Mouse (Mus musculus) left cerebral cortex, postnatal 25 days (tissue): ENCODE measurements around the gene Map4k3. TPM values are rescaled to one million over a fixed set of nuclear protein-coding genes. Genes with fewer than 3 reads are reported as not detected.
A peak's percentile ranks its signal among the peaks of the same experiment; 100 is the strongest.
"Not testable (repeated sequence)": the region's sequence is repeated elsewhere in the genome, so short reads cannot be mapped to it uniquely, and the experiment has no call there.

ENCODE experiments used
- DNase-seq, 2 experiments: peaks; one replicate each; pipeline ENCODE4 v3.0.0; 2022; ENCODE audit warnings: low spot score in 2 of 2, mixed read lengths in 1 of 2
- intact Hi-C: fragments of 180-260 bp; cut with DNase I; formaldehyde crosslinking; loops from one replicate; pipeline ENCODE4 v1.15.1; 2025
- total RNA-seq, 2 experiments: library from RNA; stranded (reverse); gene quantifications; 2 replicates each; pipeline ENCODE4 v1.2.3; 2021

Map4k3 gene
- total RNA-seq, 2 experiments from 2014 or later: 62.3 to 72.3 TPM

DNA sequence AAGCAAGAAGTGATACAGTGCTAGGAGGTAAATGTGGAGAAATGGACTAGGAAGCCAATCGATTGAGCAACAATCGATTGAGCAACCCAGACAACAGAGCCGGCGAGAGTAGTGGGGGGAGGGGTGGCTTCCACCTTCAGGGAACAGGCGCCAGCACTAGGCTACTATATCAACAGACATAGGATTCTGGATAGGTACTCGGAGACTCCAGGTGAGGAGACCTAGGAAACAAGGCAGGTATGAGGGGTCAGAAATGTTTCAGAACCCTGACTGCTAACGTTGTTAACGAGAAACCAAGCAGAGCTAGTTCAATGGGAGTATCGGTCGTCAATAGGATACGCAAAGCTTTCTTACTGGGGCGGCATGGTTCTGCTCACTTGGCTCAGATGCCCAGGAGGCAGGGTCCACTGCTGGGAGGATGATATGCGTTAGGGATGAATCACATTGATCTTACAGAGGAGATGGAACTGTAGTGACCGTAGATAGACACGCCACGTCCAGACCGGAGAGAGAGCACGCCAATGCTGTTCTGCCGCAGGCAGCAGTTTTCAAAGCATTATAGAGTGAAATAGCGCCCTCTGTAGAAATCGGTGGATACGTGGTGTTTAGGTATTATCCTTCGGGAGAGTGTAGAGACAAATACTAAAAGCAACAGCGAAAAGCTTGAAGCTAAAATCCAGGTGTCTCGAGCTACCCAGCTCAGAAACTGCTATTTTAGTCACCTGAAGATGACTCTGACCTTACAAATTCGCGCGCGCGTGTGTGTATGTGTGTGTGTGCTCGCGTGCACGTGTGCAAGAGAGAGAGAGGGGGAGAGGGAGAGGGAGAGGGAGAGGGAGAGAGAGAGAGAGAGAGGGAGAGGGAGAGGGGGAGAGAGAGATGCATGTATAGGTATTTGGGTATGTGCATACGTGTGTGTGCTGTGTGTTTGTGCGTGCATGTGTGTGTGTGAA is 174.7 kb downstream of the Map4k3 start:
- intact Hi-C loops: loop anchor here (1.0 kb wide), 1 partner anchor 70 kb away; no protein-coding TSS in a partner anchor
- DNase-seq: peak; percentile 79 to 89

DNA sequence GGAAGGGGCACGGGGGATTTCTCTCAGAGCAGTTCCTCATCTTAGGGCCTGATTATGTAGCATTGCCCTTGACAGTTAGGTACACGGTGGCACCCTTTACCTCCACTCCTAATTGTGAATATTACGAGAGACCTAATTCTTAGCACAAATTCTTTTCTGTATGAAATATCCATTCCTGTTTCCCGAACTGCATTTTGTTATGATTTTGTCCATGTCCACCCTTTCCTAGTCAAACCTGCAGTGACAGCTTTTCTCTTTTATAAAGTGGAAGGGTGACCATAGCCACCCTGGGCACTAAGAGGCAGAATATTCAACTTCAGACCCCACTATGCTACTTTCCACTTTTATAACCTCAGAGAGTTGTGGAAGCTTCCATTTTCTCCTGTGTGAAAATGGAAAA is 175.6 kb downstream of the Map4k3 start:
- no peak for DNase-seq
- intact Hi-C loops: loop anchor here (1.0 kb wide), 1 partner anchor 69 kb away; no protein-coding TSS in a partner anchor

DNA sequence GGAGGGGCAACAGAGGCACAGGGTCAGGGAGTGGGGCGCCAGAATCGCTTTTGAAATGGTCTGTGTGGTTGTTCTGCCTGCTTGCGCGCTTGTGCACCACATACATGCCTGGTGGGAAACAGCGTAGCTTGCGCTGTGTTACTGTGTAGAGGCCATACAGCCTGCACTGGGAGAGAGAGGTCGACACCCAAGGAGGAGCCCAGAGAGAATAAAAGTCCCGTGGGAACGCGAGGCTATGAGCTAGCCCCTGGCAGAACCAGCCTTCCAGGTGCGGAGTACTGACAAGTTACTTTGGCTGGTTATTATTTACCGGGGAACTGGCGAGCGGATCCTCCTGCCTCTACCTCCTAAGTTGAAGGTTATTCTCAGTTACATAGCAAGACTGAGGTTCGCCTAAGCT is 177.3 kb downstream of the Map4k3 start:
- intact Hi-C loops: no loop called here
- DNase-seq: no peak

DNA sequence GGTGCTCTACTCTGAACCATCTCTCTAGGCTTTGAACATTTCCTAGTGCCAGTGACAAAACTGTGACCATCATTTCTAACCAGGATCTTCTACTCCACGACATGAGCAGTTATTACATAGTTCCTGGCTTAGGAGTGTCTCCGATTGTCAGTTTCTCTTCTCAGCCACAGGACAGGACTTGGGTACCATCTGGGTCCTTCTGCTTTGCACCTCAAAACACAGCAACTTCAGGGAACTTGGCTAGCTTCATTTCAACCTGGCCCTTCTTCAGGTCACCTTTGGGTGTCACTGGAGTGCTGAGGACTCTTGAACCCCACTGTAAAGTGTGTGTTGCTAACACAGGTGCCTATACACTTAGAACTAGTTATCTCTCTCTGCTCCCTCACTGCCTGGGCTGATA is 181.4 kb downstream of the Map4k3 start:
- intact Hi-C loops: no loop called here
- no peak for DNase-seq

DNA sequence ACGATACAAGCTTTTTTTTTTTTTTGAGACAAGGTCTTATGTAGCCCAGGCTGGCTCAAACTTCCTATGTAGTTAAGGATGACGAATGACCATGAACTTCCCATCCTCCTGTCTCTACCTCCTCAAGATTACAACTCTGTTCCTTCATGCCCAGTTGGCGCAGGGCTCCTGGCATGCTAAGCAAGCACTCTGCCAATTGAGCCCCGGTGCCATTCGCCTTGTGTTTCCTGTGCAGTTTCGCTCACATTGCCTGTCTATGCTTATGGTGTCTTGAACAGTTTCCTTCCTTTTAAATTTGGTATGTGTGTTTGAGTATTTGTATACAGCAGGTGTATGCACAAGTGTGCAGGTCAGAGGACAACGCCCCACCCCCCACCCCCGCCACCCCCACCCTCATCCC is 182.1 kb downstream of the Map4k3 start:
- intact Hi-C loops: no loop called here

DNA sequence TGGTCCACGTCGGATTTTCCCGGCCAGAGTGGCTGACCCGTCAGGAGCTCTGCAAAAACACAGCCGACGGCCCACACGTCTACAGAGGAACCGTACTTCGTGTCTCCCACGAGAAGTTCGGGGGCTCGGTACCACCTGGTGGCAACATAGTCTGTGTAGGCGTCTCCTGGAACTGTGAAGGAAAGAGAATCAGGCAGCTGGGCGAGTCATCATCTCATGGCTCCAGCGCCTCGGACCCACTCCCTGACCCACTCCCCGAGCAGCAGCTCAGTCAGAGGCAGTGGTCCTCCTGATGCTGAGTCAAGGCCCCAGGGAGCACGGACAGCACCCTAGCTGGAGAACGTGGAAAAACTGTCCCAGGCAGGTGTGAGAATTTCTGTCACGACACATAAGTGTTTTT is 184.6 kb downstream of the Map4k3 start:
- DNase-seq: peak in 1 of 2 experiments; percentile 25
- intact Hi-C loops: no loop called here

More for the DNA sequence above, 182.1 kb downstream of the Map4k3 start:
- no peak for DNase-seq

DNA sequence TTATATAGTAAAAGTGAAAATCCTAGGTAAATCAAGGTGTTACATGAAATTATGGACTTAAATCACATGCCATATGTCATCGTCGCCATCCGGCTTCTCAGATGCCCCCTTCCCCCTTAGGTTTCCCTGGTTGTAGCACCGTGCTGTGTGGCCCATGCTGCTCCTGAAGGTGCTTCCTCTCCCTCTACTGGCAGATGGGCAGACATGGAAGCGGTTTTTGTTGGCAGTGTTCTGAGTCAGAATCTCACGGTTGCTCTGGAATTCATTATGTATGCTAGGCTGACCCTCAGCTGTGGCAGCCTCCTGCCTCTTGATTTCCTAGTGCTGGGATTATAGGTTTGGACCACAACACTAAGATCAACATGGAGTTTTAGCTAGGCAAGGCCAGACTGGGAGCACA is 191.1 kb downstream of the Map4k3 start:
- DNase-seq: no peak

DNA sequence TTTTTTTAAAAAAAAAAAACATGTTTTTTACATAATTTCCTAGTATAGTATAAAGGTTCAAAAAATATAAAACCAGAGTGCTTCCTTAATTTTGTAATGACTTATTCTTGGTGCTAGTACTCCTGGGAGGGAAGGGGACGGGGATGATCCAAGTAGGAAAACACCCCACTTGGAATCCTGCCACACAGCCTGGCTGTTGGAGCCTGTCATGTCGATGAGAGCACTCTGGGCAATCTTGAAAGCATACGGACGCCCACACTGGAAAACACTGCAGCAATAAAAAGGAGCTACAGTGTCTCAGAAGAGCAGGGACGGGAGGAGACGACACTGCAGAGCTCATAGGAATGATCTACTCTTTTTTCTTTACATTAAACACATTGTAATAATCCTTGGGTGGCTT is 192.7 kb downstream of the Map4k3 start:
- intact Hi-C loops: no loop called here
- DNase-seq: peak in 1 of 2 experiments; percentile 26

More for the DNA sequence above, 191.1 kb downstream of the Map4k3 start:
- intact Hi-C loops: no loop called here

DNA sequence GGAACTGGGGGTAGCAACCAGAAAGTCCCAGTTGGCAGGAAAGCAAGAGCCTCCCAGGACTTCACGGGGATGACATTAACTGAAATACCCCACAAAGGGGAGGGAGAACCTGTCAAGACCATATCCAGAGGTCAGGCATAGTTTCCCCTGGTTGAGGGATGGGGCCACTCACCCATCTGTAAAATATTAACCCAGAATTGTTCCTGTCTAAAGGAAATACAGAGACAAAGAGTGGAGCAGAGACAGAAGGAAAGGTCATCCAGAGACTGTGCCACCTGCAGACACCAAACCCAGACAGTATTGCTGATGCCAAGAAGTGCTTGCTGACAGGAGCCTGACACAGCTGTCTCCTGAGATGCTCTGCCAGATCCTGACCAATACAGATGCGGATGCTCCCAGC is 196.9 kb downstream of the Map4k3 start:
- DNase-seq, intact Hi-C loops: not testable (repeated sequence)

Other genes starting within 250 kb of the Map4k3 start
- gene Sos1, start 248.0 kb downstream of the Map4k3 start, total RNA-seq: 10 to 100 TPM; 31.8 to 33.8 TPM
- 10 to 100 TPM; 18.2 to 23.0 TPM for gene Cdkl4, start 150.7 kb downstream of the Map4k3 start, total RNA-seq
- 100 to 1,000 TPM in 1 of 2 experiments, 10 to 100 TPM in 1; 98.7 to 124 TPM for gene Tmem178, start 216.1 kb upstream of the Map4k3 start, total RNA-seq